Mouse (Mus musculus) c-Kit-negative CD71-positive TER-119-positive erythroid progenitor cells, embryonic 14.5 days (primary cell): Measurements from ENCODE around the gene Bax.
"Not testable (repeated sequence)": the region's sequence is repeated elsewhere in the genome, so short reads cannot be mapped to it uniquely, and the experiment has no call there.

Source experiments
- DNase-seq: peaks from one replicate; pipeline ENCODE4 v3.0.0-alpha.2; 2013; ENCODE audit warnings: low read depth, low spot score

Bax gene

GRCm38 (mm10) chr7:45466283-45467089, at the start of gene Bax:
Gene Bax (minus strand): TSS chr7:45466898.
- DNase-seq = peak; percentile 88

GRCm38 (mm10) chr7:45515436-45515835, 48.7 kb upstream of the Bax start:
- DNase-seq = peak; percentile 78

- no peak for DNase-seq
Measured at GRCm38 (mm10) chr7:45514411-45514810, 47.7 kb upstream of the Bax start.

- peak; percentile 92 for DNase-seq
Measured at GRCm38 (mm10) chr7:45509912-45510787, 43.5 kb upstream of the Bax start, which contains the start of gene Nucb1. Gene Nucb1 (minus strand): TSS chr7:45510406.

GRCm38 (mm10) chr7:45509181-45509882, 42.6 kb upstream of the Bax start:
- DNase-seq = no peak

- peak; percentile 85 for DNase-seq
Measured at GRCm38 (mm10) chr7:45508561-45508960, 41.9 kb upstream of the Bax start.

- no peak for DNase-seq
Measured at GRCm38 (mm10) chr7:45507583-45507982, 40.9 kb upstream of the Bax start.

- DNase-seq = no peak
Measured at GRCm38 (mm10) chr7:45498427-45498826, 31.7 kb upstream of the Bax start.

- no peak for DNase-seq
Measured at GRCm38 (mm10) chr7:45494548-45494947, 27.9 kb upstream of the Bax start.

GRCm38 (mm10) chr7:45492951-45493350, 26.3 kb upstream of the Bax start:
- DNase-seq = no peak

GRCm38 (mm10) chr7:45492225-45492844, 25.6 kb upstream of the Bax start:
- DNase-seq = no peak

GRCm38 (mm10) chr7:45491264-45491663, 24.6 kb upstream of the Bax start:
- DNase-seq = no peak

- DNase-seq = no peak
Measured at GRCm38 (mm10) chr7:45490822-45491221, 24.1 kb upstream of the Bax start.

GRCm38 (mm10) chr7:45489578-45489977, 22.9 kb upstream of the Bax start:
- no peak for DNase-seq

- no peak for DNase-seq
Measured at GRCm38 (mm10) chr7:45488293-45489204, 21.9 kb upstream of the Bax start, which contains the start of gene Dhdh. Gene Dhdh (minus strand): TSS chr7:45488805.

GRCm38 (mm10) chr7:45487861-45488292, 21.2 kb upstream of the Bax start:
- DNase-seq = no peak

- no peak for DNase-seq
Measured at GRCm38 (mm10) chr7:45486761-45487415, 20.2 kb upstream of the Bax start, which contains the start of gene Gm45808. Gene Gm45808 (minus strand): TSS chr7:45486811.

- DNase-seq = no peak
Measured at GRCm38 (mm10) chr7:45486158-45486557, 19.5 kb upstream of the Bax start.

- not testable (repeated sequence) for DNase-seq
Measured at GRCm38 (mm10) chr7:45484985-45485384, 18.3 kb upstream of the Bax start.

- DNase-seq = no peak
Measured at GRCm38 (mm10) chr7:45482166-45482565, 15.5 kb upstream of the Bax start.
